Mouse (Mus musculus) cerebellum, adult 9-10 months (tissue): Measurements from ENCODE around the gene Nlrx1.
"Not testable (repeated sequence)": the region's sequence is repeated elsewhere in the genome, so short reads cannot be mapped to it uniquely, and the experiment has no call there.

Experiments
- DNase-seq: peaks from one replicate; pipeline ENCODE4 v3.0.0; 2022

Nlrx1 gene

GRCm38 (mm10) chr9:44268432-44268831, at the start of gene Nlrx1:
TSS of gene Nlrx1 (minus strand) at chr9:44268599.
- DNase-seq: no peak

DNA sequence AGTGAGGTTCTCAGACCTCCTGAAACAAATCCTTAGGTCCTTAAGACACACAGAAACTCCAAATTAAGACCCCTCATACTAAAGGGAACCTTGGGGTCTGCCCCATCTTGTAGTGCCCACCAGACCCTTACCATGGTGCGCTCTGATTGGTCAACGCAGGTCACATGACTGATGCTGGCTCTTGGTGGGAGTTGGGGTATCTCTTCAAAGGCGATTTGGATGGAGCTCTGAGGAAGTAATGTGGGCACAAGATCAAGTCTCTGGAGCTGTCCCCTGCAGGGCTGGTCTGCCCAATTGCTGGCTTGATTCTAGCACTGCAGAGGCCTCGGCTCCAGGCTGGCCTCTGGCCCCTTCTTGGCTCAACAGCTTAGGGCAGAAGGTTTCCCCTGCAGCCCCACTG, 49.1 kb upstream of the Nlrx1 start:
- DNase-seq: peak; percentile 52

DNA sequence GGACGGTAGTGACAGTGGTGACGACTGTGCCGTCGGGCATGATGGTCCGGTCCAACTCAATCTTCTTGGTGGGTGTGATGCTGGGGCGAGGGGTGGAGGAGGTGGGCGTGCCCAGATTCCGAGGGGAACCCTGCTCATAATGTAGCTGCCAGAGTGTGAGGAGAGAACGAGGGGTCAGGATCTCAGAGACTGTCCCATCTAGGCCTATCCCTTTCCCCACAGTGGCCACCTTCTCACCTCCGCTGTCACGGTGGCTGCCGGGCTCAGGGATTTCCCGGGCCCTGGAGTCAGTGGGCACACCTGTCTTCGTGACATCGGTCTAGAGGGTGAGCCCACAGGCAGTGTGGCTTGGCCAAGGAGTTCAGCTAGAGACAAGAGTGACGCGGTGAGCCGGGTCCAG, 46.5 kb upstream of the Nlrx1 start:
- peak; percentile 40 for DNase-seq

DNA sequence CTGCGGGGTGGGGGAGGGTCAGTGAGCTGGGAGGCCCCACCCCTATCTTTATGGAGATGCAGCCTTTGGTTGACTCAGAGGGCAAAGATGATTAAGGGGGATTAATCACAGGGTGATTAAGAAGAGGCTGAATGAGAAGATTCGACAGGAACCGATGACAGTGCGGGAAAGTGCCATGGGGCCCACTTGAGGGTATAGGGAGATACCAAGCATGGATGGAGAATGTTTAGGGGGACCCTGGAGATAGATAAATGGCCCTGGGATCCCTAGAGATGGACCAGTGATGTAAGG, 45.8 kb upstream of the Nlrx1 start:
- DNase-seq: no peak

- DNase-seq: peak; percentile 67
Observed at GRCm38 (mm10) chr9:44313476-44314256, 45.3 kb upstream of the Nlrx1 start.

DNA sequence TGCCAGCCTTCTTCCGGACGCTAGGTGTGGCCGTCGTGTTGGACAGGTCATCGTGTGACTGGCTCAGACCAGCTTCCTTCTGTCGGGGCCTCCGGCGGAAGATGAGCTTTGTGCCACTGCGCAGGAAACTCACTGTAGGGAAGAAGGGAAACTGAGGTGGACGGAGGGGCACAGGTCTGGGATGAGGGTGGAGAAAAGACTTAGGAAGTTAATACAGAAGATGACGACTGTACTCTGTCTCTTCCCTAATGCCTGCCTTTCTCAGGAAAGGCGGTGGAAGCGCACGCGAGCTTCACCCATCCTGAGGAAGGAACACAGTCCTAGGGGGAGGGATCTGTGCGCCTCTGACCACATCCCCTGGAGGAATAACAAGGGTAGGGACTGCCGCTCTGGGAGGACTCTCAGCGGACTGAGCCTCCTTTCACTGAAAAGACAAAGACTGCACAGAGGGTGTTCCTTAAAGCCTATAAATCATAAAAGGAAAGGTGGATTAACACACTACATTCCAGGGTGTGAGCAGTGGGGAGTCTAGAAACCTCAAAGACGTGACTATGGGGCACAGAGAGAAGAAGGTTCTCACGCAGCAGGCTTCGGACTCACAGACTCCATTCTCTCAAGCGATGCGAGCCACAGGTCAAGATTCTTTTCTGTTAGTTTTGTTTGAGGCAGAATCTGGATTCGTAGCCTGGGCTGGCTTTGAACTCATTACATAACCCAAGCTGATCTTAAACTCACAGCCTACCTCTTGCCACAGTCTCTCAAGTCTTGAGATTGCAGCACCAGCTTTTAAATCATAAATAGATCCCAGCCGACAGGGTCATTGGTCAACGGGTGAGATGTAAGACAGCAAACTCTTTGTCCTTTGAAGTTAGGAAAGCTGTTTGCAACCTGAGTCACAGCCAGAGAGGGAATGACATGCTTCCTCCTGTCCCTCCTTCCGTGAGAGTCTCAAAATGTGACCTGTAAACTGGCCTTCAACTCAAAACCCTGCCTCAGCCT, 43.0 kb upstream of the Nlrx1 start:
- no peak for DNase-seq

GRCm38 (mm10) chr9:44310750-44311135, 42.3 kb upstream of the Nlrx1 start:
- DNase-seq: no peak

GRCm38 (mm10) chr9:44309756-44310155, 41.4 kb upstream of the Nlrx1 start:
- DNase-seq: no peak

- DNase-seq: no peak
Observed at GRCm38 (mm10) chr9:44307248-44307647, 38.8 kb upstream of the Nlrx1 start.

DNA sequence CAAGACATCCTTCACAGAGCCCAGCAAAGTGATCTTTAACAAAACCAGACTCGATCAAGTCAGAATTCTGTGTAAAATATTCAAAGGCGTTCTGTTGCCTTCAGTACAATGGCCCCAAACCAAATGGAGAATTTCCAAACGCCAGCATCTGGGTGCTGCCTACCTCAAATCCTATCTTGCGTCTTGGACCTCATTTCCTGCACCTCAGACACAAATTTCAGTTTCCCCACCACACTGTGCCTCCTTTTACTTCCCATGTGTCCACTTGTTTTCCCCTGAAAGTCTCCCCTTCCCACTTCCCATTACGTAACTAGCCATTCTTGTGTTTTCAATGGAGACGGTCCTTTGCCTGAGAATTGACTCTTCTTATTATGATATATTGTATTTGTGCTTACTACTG, 38.1 kb upstream of the Nlrx1 start:
- DNase-seq: no peak

DNA sequence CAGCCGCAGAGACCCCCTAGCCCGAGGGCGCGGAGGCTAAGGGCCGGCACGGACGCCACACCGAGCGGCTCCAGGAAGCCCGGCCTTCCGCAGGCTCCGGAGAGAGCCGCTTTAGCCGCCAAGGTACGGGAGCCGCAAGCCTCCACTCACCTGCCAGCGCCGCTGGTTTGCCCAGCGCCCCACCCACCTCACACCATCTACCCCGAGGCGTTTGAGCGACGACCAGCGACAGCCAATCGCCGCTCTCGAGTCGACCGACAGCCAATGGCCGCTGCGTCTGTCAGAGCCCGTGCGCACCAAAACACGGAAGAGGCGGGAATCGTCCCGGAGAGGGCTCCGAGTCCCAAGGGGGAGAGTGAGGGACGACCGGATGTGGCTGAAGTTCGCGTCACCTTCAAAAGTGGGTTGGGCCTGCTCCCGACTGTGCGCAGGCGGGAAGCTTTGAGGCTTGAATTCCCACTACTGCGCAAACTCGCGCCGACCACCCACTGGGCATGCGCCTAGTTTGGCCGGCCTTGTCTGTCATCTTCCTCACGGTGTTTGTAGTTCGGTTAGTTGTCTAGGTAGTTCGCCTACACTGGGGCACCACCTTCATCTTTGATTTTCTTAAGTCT, 37.2 kb upstream of the Nlrx1 start, which contains the start of gene Hinfp:
Gene Hinfp (minus strand): TSS at position 206 of the 614 bp plus-strand sequence.
- DNase-seq: peak; percentile 98

DNA sequence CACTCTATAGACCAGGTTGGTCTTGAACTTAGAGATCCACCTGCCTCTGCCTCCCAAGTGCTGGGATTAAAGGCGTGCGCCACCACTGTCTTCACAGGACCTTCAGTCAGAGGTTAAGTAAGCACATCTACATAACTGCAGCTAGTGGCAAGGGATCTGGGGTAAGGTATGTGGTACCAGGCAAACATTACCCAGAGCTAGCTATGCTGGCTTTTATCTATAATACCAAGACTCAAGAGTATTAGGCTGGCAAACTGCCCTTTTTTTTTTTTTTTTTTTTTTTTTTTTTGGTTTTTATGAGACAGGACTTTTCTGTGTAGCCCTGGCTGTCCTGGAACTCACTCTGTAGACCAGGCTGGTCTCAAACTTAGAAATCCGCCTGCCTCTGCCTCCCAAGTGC, 31.6 kb upstream of the Nlrx1 start:
- not testable (repeated sequence) for DNase-seq

DNA sequence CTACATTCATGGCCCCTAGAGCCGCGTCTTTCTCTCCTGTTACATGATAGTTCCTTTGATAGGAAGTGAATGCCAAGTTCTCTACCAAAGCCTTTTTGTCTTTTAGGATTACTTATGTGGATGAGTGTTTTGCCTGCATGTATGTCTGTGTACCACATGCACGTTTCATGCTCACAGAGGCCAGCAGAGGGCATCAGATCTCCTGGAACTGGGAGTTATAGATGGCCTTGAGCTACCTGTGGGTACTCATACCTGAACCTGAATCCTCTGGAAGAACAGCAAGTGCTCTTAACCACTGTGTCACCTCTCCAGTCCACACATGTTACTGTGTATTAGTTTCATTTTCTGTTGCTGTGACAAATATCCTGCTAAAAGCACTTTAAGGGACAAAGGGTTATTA, 24.1 kb upstream of the Nlrx1 start:
- peak; percentile 68 for DNase-seq

DNA sequence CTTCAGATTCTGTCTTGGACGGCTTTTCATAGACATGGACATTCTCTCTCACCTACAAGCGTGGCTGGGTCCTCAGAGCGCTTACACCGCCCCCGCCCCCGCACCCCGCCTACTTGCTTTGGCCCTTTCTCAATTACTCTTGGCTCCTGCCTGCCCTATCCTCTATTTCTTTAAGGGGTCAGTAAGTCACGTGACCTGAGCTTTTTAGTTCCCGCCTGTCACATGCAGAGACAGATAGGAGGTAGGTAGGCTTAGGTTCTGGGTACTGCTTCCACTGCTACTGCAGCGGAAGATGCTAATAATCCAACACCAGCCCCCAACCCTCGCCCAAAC, 20.5 kb upstream of the Nlrx1 start:
- peak; percentile 57 for DNase-seq

DNA sequence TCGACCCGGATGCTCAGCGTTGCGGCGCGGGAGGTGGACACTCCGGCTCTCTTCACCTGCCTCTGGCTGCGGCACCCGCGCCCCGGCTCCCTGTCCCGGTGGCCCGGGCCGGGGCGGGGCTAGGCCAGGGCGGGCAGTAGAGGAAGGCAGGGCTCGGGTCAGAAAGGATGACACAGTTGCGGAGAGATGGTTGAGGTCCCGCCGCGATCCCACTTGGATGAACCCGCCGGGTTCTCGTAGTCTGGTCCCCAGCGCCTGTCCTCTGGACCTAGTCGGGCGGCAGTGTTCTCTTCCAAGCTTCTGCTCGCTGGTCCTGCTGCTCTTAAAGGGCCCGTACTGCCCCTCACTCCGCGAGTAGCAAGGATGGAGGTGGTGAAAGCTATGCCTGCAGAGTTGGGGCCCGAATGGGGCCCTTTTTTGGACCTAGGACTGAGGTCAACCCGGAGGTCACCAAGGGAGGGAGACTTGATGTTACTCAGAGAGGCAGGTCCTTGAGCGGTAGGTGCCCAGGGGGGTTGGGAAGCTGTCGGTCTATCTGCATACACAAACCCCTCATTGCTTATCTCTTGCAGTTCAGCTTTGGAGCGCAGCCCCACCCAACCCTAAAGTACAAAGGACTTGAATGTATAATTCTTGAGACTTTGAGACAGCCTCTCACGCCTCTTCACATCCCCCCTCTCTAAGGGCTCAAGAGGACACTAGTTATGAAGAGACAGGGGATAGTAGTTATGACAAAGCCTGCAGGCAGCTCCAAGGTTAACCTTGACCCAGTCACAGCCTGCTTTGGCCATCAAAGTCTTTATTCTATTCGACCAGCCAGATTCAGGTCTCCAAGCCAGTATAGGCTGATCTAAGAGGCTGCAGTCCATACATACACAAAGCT, 19.9 kb upstream of the Nlrx1 start, which contains the start of gene Abcg4:
Gene Abcg4 (minus strand): TSS at position 540 of the 883 bp plus-strand sequence.
- DNase-seq: peak; percentile 69

- no peak for DNase-seq
Observed at GRCm38 (mm10) chr9:44287401-44288075, 19.1 kb upstream of the Nlrx1 start.

GRCm38 (mm10) chr9:44287003-44287400, 18.6 kb upstream of the Nlrx1 start:
- no peak for DNase-seq

DNA sequence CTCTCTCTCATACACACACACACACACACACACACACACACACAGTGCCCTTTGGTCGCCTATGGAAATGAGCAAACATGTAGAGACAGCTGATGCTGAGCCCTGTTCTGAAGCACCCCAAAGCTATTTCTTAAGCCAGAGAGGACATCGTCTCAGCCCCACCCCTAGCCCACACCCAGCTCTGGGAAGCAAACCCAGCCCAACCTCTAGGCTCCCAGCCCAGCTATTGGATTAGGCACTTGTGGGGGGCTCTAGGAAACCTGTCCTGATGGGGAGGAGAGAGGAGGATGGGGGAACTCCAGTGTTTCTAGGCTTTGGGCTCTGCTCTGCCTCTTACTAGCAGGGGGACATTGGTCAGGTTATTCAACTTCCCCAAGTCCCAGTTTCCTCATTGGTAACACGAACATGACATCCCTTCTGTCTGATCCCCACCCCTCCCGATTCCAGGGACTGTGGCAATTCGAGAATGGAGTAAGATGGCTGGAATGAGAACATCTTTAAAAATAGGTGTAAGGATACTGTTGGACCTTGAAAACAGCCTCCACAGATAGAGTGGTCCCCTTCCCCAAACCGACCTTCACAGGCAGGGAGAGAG, 18.0 kb upstream of the Nlrx1 start:
- DNase-seq: no peak

DNA sequence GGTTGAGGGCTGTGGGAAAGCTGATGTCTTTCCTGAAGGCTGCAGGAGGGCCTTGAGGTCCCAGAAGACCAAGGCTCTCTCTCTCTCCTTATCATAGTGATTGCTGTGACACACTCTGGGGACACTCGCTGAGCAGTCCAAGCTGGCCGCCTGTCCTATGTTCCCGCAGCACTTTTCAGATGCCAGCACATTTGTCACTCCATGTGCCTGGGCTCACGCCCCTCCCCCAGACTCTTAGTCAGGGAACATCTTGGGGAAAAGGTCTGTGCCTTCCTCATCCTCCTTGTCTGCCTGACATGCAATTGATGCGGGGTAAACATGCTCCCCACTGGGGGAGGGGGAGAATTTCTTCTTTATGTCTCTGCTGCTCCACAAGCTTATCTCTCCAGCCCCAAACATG, 14.8 kb upstream of the Nlrx1 start:
- DNase-seq: no peak

- DNase-seq: no peak
Observed at GRCm38 (mm10) chr9:44269973-44270372, 1.6 kb upstream of the Nlrx1 start.

GRCm38 (mm10) chr9:44269077-44269476, 678 bp upstream of the Nlrx1 start:
- DNase-seq: peak; percentile 65

GRCm38 (mm10) chr9:44268027-44268360, 405 bp downstream of the Nlrx1 start:
- DNase-seq: peak; percentile 87
